Comparison of ENCODE assay signal across 7 mouse cellular contexts in the genomic region with DNA sequence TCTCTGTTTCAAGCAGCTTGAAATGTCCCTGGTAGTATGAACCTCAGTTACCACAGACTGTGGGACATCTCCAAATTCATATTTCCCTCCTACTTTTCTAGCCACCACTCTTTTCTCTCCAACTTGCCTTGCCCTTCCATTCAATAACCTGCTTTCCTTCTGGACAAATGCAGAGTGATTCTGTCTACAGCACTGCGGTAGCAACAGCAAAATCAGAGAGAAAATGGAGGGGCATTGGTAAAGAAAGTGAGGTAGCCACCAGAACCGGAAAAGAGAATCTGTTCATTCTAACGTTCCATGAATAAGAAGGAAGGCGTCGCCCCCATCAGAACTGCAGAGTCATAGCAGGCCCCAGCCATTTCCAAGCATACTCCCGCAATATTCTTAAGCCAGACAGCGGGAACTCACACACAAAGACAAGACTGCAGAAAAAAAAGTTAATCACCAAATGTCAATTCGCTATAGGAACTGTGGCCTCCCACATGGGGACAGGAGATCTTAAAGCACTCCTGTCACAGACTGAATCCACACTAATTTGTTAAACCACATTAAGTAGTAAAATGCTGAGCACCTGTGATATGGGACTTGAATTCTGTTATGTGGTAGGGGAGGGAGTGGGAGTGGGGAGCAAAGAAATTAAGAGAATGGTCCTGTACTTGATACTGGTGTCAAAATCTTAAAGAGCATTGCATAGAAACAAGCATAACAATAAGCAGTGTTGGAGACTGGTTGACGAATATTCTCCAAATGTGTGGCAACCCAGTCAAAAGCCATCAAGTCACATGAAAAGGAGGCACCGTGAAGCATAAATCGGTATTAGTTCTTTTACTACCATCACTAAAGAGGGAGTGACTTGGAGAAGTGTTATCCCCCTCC. TPM values are rescaled to one million over a fixed set of nuclear protein-coding genes. Genes with fewer than 3 reads are reported as not detected.
DNase-seq lines count a peak whose midpoint lies in the region; ATAC-seq and TF ChIP-seq lines count a peak whose summit lies in the region.

No protein-coding gene starts in this region.

- no peaks in the 10 kb centered on the region; the same call in 1 of the 2 replicates for H3K4me1 ChIP-seq in testis, adult 2 months (ENCODE audit: control insufficient read depth, insufficient read depth, low read length)
- H3K4me1 ChIP-seq in heart, postnatal 0 days (ENCODE audit: control insufficient read depth, insufficient read depth), result peaks cover 13% of the 10 kb centered on the region; the same call in 1 of the 2 replicates
- peaks cover 15% of the 10 kb centered on the region for H3K4me1 ChIP-seq in limb, embryonic 10.5 days
- H3K4me1 ChIP-seq in neural tube, embryonic 13.5 days (replicated peaks), result peaks cover 41% of the 10 kb centered on the region

- no peak for TF ChIP-seq CTCF in testis, adult 2 months (IDR thresholded peaks at IDR 0.05; ENCODE audit: control insufficient read depth, insufficient read depth, insufficient replicate concordance, low read depth, low read length)
- no peak for TF ChIP-seq CTCF in heart, postnatal 0 days (IDR thresholded peaks at IDR 0.05; ENCODE audit: low read depth)

- H3K27ac ChIP-seq in testis, adult 2 months (ENCODE audit: control insufficient read depth, insufficient read depth, low read depth, low read length), result peak overlapping the region; percentile 54
- peak overlapping the region; percentile 70 for H3K27ac ChIP-seq in heart, postnatal 0 days (ENCODE audit: low read depth)
- H3K27ac ChIP-seq in limb, embryonic 10.5 days, result no peak overlapping the region
- H3K27ac ChIP-seq in neural tube, embryonic 13.5 days (replicated peaks), result peak overlapping the region; percentile 100

- peak overlapping the region; percentile 95 for H3K4me3 ChIP-seq in testis, adult 2 months (ENCODE audit: control insufficient read depth, low read depth, low read length)
- peak overlapping the region; percentile 96 for H3K4me3 ChIP-seq in heart, postnatal 0 days (ENCODE audit: low read depth, low read length)
- H3K4me3 ChIP-seq in limb, embryonic 10.5 days, result peak overlapping the region; percentile 88
- H3K4me3 ChIP-seq in neural tube, embryonic 13.5 days, result peak overlapping the region; percentile 96

- TF ChIP-seq POLR2A in testis, adult 2 months (IDR thresholded peaks at IDR 0.05; ENCODE audit: control insufficient read depth, low read depth, low read length), result no peak

- ATAC-seq in heart, postnatal 0 days (ENCODE audit: insufficient read depth, low read depth), result no peak
- no peak for ATAC-seq in neural tube, embryonic 13.5 days (ENCODE audit: low read depth)

- no peak for DNase-seq in testis, postnatal 14 days (ENCODE audit: low spot score)
- DNase-seq in embryo, embryonic 11 days, result peak; percentile 61
- DNase-seq in heart, postnatal 0 days (ENCODE audit: low spot score), result peak; percentile 5
- peak; percentile 34 for DNase-seq in limb, embryonic 10.5 days (ENCODE audit: low spot score)
- no peak for DNase-seq in spleen, postnatal 14 days (ENCODE audit: low spot score in 2 of 2)

- peak overlapping the region; percentile 88 for H3K4me2 ChIP-seq in heart, postnatal 0 days (ENCODE audit: low read depth, low read length)
- peak overlapping the region; percentile 85 for H3K4me2 ChIP-seq in neural tube, embryonic 13.5 days

- peak overlapping the region; percentile 87 for H3K9ac ChIP-seq in heart, postnatal 0 days (replicated peaks; ENCODE audit: low read depth, low read length)
- H3K9ac ChIP-seq in neural tube, embryonic 13.5 days, result peak overlapping the region; percentile 99

- H3K27me3 ChIP-seq in testis, adult 2 months (ENCODE audit: control insufficient read depth, insufficient read depth, low read length), result no peaks in the 10 kb centered on the region
- no peaks in the 10 kb centered on the region for H3K27me3 ChIP-seq in heart, postnatal 0 days (ENCODE audit: control insufficient read depth, insufficient read depth, low read length)
- no peaks in the 10 kb centered on the region for H3K27me3 ChIP-seq in limb, embryonic 10.5 days (ENCODE audit: low read depth, poor library complexity, severe bottlenecking)
- no peaks in the 10 kb centered on the region for H3K27me3 ChIP-seq in neural tube, embryonic 13.5 days

- TF ChIP-seq EP300 in heart, postnatal 0 days (IDR thresholded peaks at IDR 0.05; ENCODE audit: low read depth), result no peak

- no peaks in the 10 kb centered on the region for H3K9me3 ChIP-seq in heart, postnatal 0 days (replicated peaks; ENCODE audit: control insufficient read depth, low read length)
- no peaks in the 10 kb centered on the region for H3K9me3 ChIP-seq in limb, embryonic 10.5 days (replicated peaks)
- no peaks in the 10 kb centered on the region for H3K9me3 ChIP-seq in neural tube, embryonic 13.5 days

- WGBS in heart, postnatal 0 days, result 24% methylated on average over 11 of the region's 11 CpGs
- WGBS in limb, embryonic 10.5 days, result 22% methylated on average over 11 of the region's 11 CpGs
- 7% methylated on average over 11 of the region's 11 CpGs for WGBS in neural tube, embryonic 13.5 days

- no peaks in the 10 kb centered on the region; the same call in 1 of the 2 replicates for H3K36me3 ChIP-seq in testis, adult 2 months (ENCODE audit: control insufficient read depth, insufficient read depth, low read length)
- peaks cover 13% of the 10 kb centered on the region for H3K36me3 ChIP-seq in heart, postnatal 0 days (replicated peaks; ENCODE audit: control insufficient read depth, insufficient read depth, low read length)
- peaks cover 21% of the 10 kb centered on the region for H3K36me3 ChIP-seq in limb, embryonic 10.5 days
- H3K36me3 ChIP-seq in neural tube, embryonic 13.5 days, result peaks cover 34% of the 10 kb centered on the region

RNA-seq across cellular contexts. Expression of a gene that starts 1.9 kb away (rescaled TPM):
- 72.8 and 100 TPM in 2 replicates for polyA plus RNA-seq in testis, adult 2 months (2012; rRNA removed)
- total RNA-seq in heart, postnatal 0 days (2014; rRNA removed; ENCODE audit: low replicate concordance), result 25.4 and 27.9 TPM in 2 replicates
- polyA plus RNA-seq in heart, postnatal 0 days (2015; fragmentation: Nextera tagmentation; extraction: Ambion mirVana), result 38.5 and 40.6 TPM in 2 replicates
- 54.4 and 87.5 TPM in 2 replicates for polyA plus RNA-seq in limb, embryonic 10.5 days (2016; fragmentation: Nextera tagmentation; extraction: Ambion mirVana)
- polyA plus RNA-seq in neural tube, embryonic 13.5 days (2015; fragmentation: Nextera tagmentation; extraction: Ambion mirVana), result 530 and 551 TPM in 2 replicates

Comparison
In these comparisons a context has a peak if more than half of its experiments do, and no peak if none do; other contexts are left out.
1. DNase-seq: peak in embryo, embryonic 11 days (single experiment), heart, postnatal 0 days (single experiment) and limb, embryonic 10.5 days (single experiment); none in testis, postnatal 14 days (single experiment) and spleen, postnatal 14 days (0 of 2).
2. Peak in every context shown above with its lines, with median percentiles within 50 percentile points of each other: H3K4me3 ChIP-seq.